Mouse (Mus musculus): ENCODE results near the gene Ptprm. TPM values are rescaled to one million over a fixed set of nuclear protein-coding genes. Genes with fewer than 3 reads are reported as not detected.

Gene Ptprm
- polyA plus RNA-seq, 2 experiments = 0.66 to 0.79 TPM

GRCm38 (mm10) chr17:67355251-67355650, 994 bp upstream of the Ptprm start:
- Histone ChIP-seq H3K9ac (replicated peaks) (no peak overlapping the region), H3K9me3 (ENCODE audit: control insufficient read depth, low read length) (no peaks in the 10 kb centered on the region), H3K27me3 (ENCODE audit: control insufficient read depth, insufficient read depth, low read length) (peaks cover 33% of the 10 kb centered on the region), H3K4me2 (ENCODE audit: low read depth) (no peak overlapping the region), H3K4me1 (replicated peaks; ENCODE audit: control insufficient read depth in 2 of 2, insufficient read depth in 2 of 2, low read length in 1 of 2) (no peaks in the 10 kb centered on the region; a peak in 1 of 4 replicates), H3K27ac (no peak overlapping the region), H3K36me3 (replicated peaks; ENCODE audit: control insufficient read depth, insufficient read depth, low read depth) (no peaks in the 10 kb centered on the region), H3K4me3 (ENCODE audit: insufficient read depth in 1 of 2, low read depth in 2 of 2, low read length in 2 of 2) (no peak overlapping the region)
- ATAC-seq (ENCODE audit: insufficient read depth) (no peak), DNase-seq (ENCODE audit: low read depth in 3 of 3, low spot score in 3 of 3) (no peak)
- WGBS (ENCODE audit: insufficient replicate concordance) = 37% methylated on average over 5 of the region's 5 CpGs
- TF ChIP-seq EP300 (IDR thresholded peaks at IDR 0.05; ENCODE audit: low read depth) (no peak), CTCF (IDR thresholded peaks at IDR 0.05; ENCODE audit: low read depth) (no peak)

DNA sequence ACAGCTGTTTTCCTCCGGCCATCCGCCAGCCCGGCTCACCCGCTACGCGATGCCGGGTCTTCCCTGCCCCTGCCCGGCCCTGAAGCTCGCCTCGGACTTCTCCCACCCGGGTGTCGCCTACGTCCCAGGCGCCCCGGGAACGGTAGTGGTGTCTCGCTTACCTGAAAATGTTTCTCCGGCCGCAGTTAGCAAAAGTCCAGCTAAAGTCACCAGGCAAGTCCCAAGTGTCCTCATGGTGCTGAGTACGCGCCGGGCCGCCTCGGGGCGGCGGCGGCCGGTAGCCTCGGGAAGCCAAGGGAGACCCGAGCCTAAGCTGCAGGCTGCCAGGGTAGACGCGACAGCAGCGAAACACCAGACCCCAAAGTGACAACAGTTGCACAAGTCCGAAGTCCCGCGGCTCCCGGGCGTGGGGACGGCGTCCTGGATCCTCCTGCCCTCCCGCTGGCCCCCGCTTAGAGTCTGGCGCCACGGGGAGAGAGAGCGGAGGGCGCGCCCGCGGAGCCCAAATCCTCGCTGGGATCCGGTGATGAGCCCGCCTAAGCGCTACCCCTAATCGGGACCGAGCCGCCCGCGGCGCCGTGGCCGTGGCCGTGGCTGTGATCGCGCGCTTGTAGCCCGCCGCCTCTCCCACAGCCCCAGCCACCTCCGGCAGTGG, 334 bp downstream of the Ptprm start:
- Histone ChIP-seq H3K4me2 (ENCODE audit: low read depth) (peak overlapping the region; percentile 56), H3K4me3 (ENCODE audit: insufficient read depth in 1 of 2, low read depth in 2 of 2, low read length in 2 of 2) (peak overlapping the region; percentile 37 to 52), H3K9ac (replicated peaks) (no peak overlapping the region), H3K27ac (no peak overlapping the region), H3K4me1 (replicated peaks; ENCODE audit: control insufficient read depth in 2 of 2, insufficient read depth in 2 of 2, low read length in 1 of 2) (no peaks in the 10 kb centered on the region; a peak in 1 of 4 replicates), H3K36me3 (replicated peaks; ENCODE audit: control insufficient read depth, insufficient read depth, low read depth) (no peaks in the 10 kb centered on the region), H3K9me3 (ENCODE audit: control insufficient read depth, low read length) (no peaks in the 10 kb centered on the region), H3K27me3 (ENCODE audit: control insufficient read depth, insufficient read depth, low read length) (peaks cover 33% of the 10 kb centered on the region)
- ATAC-seq (ENCODE audit: insufficient read depth) (no peak), DNase-seq (ENCODE audit: low read depth in 3 of 3, low spot score in 3 of 3) (no peak)
- TF ChIP-seq EP300 (IDR thresholded peaks at IDR 0.05; ENCODE audit: low read depth) = no peak
- no peak for TF ChIP-seq CTCF (IDR thresholded peaks at IDR 0.05; ENCODE audit: low read depth)
- 0% methylated on average over 56 of the region's 68 CpGs for WGBS (ENCODE audit: insufficient replicate concordance)

DNA sequence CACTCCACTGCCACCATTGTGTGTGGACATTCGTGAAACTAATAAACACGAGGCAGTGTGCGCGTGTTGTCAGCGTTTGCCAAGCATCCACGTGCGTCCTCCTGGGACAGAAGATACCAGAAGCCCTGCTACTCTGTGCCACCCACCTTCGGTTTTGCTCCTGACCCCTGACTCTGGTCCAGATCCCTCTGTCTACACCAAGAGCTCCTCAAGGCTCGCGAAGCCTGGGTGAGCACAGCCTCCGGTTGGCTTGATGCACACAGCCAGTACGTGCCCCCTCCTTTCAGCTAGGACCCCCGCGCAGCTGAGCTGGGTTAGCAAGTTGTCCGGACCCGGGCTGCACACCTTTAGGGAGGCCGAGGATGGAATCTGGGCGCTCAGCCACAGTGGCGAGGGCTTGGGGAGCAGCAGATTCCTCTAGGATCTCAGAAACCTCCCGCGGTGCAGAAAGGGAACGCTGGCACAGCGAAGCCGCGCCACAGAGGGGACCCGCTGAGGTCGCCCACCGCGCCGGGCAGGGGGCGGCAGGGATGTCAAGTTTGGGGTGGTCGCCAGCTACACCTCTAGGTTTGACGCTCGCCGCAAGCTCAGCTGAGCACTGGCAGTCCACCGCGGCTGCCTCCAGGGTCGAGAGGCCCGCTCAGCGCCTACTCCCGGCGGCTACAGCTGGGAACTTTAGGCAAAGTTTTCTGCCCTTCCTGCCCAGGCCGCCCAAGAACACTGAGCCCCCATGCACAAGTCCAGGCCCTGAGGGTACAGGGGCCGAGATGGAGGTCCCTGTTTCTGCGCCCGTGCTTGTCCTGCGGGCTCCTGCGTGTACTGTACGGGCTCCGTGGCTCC, 1.1 kb downstream of the Ptprm start:
- WGBS (ENCODE audit: insufficient replicate concordance) = 4% methylated on average over 41 of the region's 50 CpGs
- Histone ChIP-seq H3K4me2 (ENCODE audit: low read depth) (peak overlapping the region; percentile 56), H3K36me3 (replicated peaks; ENCODE audit: control insufficient read depth, insufficient read depth, low read depth) (no peaks in the 10 kb centered on the region), H3K4me1 (replicated peaks; ENCODE audit: control insufficient read depth in 2 of 2, insufficient read depth in 2 of 2, low read length in 1 of 2) (no peaks in the 10 kb centered on the region; a peak in 1 of 4 replicates), H3K9ac (replicated peaks) (no peak overlapping the region), H3K27ac (no peak overlapping the region), H3K4me3 (ENCODE audit: insufficient read depth in 1 of 2, low read depth in 2 of 2, low read length in 2 of 2) (peak overlapping the region; percentile 37 to 52), H3K9me3 (ENCODE audit: control insufficient read depth, low read length) (no peaks in the 10 kb centered on the region), H3K27me3 (ENCODE audit: control insufficient read depth, insufficient read depth, low read length) (peaks cover 33% of the 10 kb centered on the region)
- ATAC-seq (ENCODE audit: insufficient read depth) (no peak), DNase-seq (ENCODE audit: low read depth in 3 of 3, low spot score in 3 of 3) (no peak)
- TF ChIP-seq EP300 (IDR thresholded peaks at IDR 0.05; ENCODE audit: low read depth) = no peak
- TF ChIP-seq CTCF (IDR thresholded peaks at IDR 0.05; ENCODE audit: low read depth) = no peak

- no peak for DNase-seq (ENCODE audit: low read depth in 3 of 3, low spot score in 3 of 3)
- 57% methylated on average over 5 of the region's 5 CpGs for WGBS (ENCODE audit: insufficient replicate concordance)
- H3K27me3 ChIP-seq (ENCODE audit: control insufficient read depth, insufficient read depth, low read length) = peaks cover 33% of the 10 kb centered on the region
- ATAC-seq (ENCODE audit: insufficient read depth) = no peak
- no peak for TF ChIP-seq CTCF (IDR thresholded peaks at IDR 0.05; ENCODE audit: low read depth)
- no peak for TF ChIP-seq EP300 (IDR thresholded peaks at IDR 0.05; ENCODE audit: low read depth)
- H3K9me3 ChIP-seq (ENCODE audit: control insufficient read depth, low read length) = no peaks in the 10 kb centered on the region
- H3K4me2 ChIP-seq (ENCODE audit: low read depth) = no peak overlapping the region
- H3K36me3 ChIP-seq (replicated peaks; ENCODE audit: control insufficient read depth, insufficient read depth, low read depth) = no peaks in the 10 kb centered on the region
- H3K4me1 ChIP-seq (replicated peaks; ENCODE audit: control insufficient read depth in 2 of 2, insufficient read depth in 2 of 2, low read length in 1 of 2) = no peaks in the 10 kb centered on the region; a peak in 1 of 4 replicates
- no peak overlapping the region for H3K9ac ChIP-seq (replicated peaks)
- no peak overlapping the region for H3K27ac ChIP-seq
- H3K4me3 ChIP-seq (ENCODE audit: insufficient read depth in 1 of 2, low read depth in 2 of 2, low read length in 2 of 2) = no peak overlapping the region
These were observed 2.8 kb downstream of the Ptprm start for GRCm38 (mm10) chr17:67351423-67351822.

GRCm38 (mm10) chr17:67350536-67350935, 3.7 kb downstream of the Ptprm start:
- no peak overlapping the region for H3K4me3 ChIP-seq (ENCODE audit: insufficient read depth in 1 of 2, low read depth in 2 of 2, low read length in 2 of 2)
- peaks cover 32% of the 10 kb centered on the region for H3K27me3 ChIP-seq (ENCODE audit: control insufficient read depth, insufficient read depth, low read length)
- no peak for ATAC-seq (ENCODE audit: insufficient read depth)
- no peak overlapping the region for H3K27ac ChIP-seq
- H3K9me3 ChIP-seq (ENCODE audit: control insufficient read depth, low read length) = no peaks in the 10 kb centered on the region
- 47% methylated on average over 7 of the region's 7 CpGs for WGBS (ENCODE audit: insufficient replicate concordance)
- no peak for DNase-seq (ENCODE audit: low read depth in 3 of 3, low spot score in 3 of 3)
- H3K9ac ChIP-seq (replicated peaks) = no peak overlapping the region
- H3K4me1 ChIP-seq (replicated peaks; ENCODE audit: control insufficient read depth in 2 of 2, insufficient read depth in 2 of 2, low read length in 1 of 2) = no peaks in the 10 kb centered on the region; a peak in 1 of 4 replicates
- TF ChIP-seq EP300 (IDR thresholded peaks at IDR 0.05; ENCODE audit: low read depth) = no peak
- TF ChIP-seq CTCF (IDR thresholded peaks at IDR 0.05; ENCODE audit: low read depth) = no peak
- H3K4me2 ChIP-seq (ENCODE audit: low read depth) = no peak overlapping the region
- H3K36me3 ChIP-seq (replicated peaks; ENCODE audit: control insufficient read depth, insufficient read depth, low read depth) = no peaks in the 10 kb centered on the region

Data from liver, embryonic 14.5 days (tissue).